Comparison of ENCODE assay signal across 18 mouse cellular contexts in the genomic region with DNA sequence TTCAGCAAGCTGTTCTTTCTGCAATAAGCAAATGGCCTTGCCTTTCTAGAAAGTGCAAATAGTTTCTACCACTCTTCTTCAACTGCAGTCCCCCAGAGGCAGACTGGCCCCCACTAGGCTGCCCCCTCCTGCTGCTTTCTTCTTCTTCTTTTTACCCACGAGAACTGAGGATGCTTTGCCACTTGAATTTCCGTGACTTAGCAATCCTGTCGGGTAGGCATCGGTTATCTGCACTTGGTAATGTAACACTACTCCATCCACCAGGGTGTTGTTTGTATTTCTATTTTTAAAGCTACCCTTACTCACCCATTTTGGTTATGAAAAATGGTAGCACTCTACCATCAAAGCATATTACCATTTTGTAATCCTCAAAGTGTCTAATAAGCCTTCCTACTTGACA.
"Had no signal": no experiment of that assay in that cellular context is flagged by ENCODE, and none has a peak within 500 bp of the region (broad histone marks: within the 10 kb centered on the region; RNA-seq: fewer than 3 reads in every experiment).

No protein-coding gene starts in this region.

- H3K27ac ChIP-seq: midbrain, embryonic 12.5 days; neural tube, embryonic 13.5 days; neural tube, embryonic 15.5 days; stomach, embryonic 15.5 days; stomach, postnatal 0 days had no signal

- DNase-seq: lung, adult 18-20 months; lung, embryonic 14.5 days; lung, postnatal 10 days; lung, postnatal 4 days; midbrain, embryonic 14.5 days; retina, postnatal 1 day; right cerebral cortex, adult 18-20 months; right cerebral cortex, postnatal 25 days; right cerebral cortex, postnatal 4 days; thymus, adult 2 months; thymus, postnatal 25 days; thymus, postnatal 4 days had no signal

- H3K4me3 ChIP-seq: midbrain, embryonic 12.5 days; myocyte; neural tube, embryonic 13.5 days; neural tube, embryonic 15.5 days; stomach, embryonic 15.5 days had no signal
